Comparison of ENCODE assay signal across 8 mouse cellular contexts in the genomic region with DNA sequence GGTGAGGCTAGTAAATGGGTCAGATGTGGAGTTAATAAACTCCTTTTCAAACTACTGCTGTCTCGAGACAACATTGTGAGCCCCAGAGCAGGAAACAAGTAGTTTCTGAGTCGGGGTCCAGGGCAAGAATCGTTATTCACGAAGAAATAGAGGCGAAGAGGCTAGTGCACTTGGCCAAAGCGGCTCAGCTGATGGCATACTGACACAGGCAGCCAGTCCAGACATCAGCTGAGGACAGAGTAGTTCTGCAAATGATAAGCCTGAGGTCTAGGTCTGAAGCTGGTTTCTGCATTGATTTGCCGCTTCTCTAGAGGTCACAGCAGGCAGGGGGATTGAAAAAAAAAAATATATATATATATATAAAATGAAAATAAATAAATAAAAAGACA. TPM values are rescaled to one million over a fixed set of nuclear protein-coding genes. Genes with fewer than 3 reads are reported as not detected.
DNase-seq lines count a peak whose midpoint lies in the region; ATAC-seq lines count a peak whose summit lies in the region.

No protein-coding gene starts in this region.

- DNase-seq in cerebellum, adult 9-10 months = peak; percentile 36
- DNase-seq in cerebellum, postnatal 4 days (ENCODE audit: low spot score in 2 of 2) = no peak
- DNase-seq in frontal cortex, postnatal 14 days (ENCODE audit: low spot score in 2 of 2) = no peak

- peaks cover 11% of the 10 kb centered on the region for H3K36me3 ChIP-seq in megakaryocyte, embryonic 14.5 days (replicated peaks; ENCODE audit: low read length)
- no peaks in the 10 kb centered on the region for H3K36me3 ChIP-seq in limb, embryonic 13.5 days
- H3K36me3 ChIP-seq in stomach, embryonic 14.5 days (ENCODE audit: control insufficient read depth, insufficient read depth, low read length) = no peaks in the 10 kb centered on the region

- peak overlapping the region; percentile 94 for H3K4me3 ChIP-seq in megakaryocyte, embryonic 14.5 days (replicated peaks)
- peak overlapping the region; percentile 86 for H3K4me3 ChIP-seq in limb, embryonic 13.5 days
- H3K4me3 ChIP-seq in stomach, embryonic 14.5 days (ENCODE audit: low read depth, low read length) = peak overlapping the region; percentile 91

- ATAC-seq in megakaryocyte, adult 5-6 weeks (ENCODE audit: poor library complexity, severe bottlenecking) = no peak
- no peak for ATAC-seq in limb, embryonic 13.5 days (ENCODE audit: low FRiP score, low read depth)
- no peak for ATAC-seq in stomach, embryonic 14.5 days (ENCODE audit: insufficient number of reproducible peaks, insufficient read depth, low FRiP score, low read depth)
- ATAC-seq in monocyte, adult 5-6 weeks (replicated peaks; ENCODE audit: insufficient number of reproducible peaks, low FRiP score, low TSS enrichment, poor library complexity, severe bottlenecking) = no peak

- 74% methylated on average over 7 of the region's 7 CpGs for WGBS in limb, embryonic 13.5 days
- WGBS in stomach, embryonic 14.5 days = 73% methylated on average over 7 of the region's 7 CpGs

- H3K27ac ChIP-seq in limb, embryonic 13.5 days = no peak overlapping the region
- H3K27ac ChIP-seq in stomach, embryonic 14.5 days (ENCODE audit: low read length) = no peak overlapping the region

- H3K9ac ChIP-seq in limb, embryonic 13.5 days = peak overlapping the region; percentile 92
- H3K9ac ChIP-seq in stomach, embryonic 14.5 days (replicated peaks; ENCODE audit: low read depth, low read length) = 0 out of 2 replicates have a peak overlapping the region, but pooled peaks have one; percentile 82

- H3K9me3 ChIP-seq in megakaryocyte, embryonic 14.5 days = no peaks in the 10 kb centered on the region
- H3K9me3 ChIP-seq in limb, embryonic 13.5 days = no peaks in the 10 kb centered on the region
- H3K9me3 ChIP-seq in stomach, embryonic 14.5 days (ENCODE audit: control insufficient read depth, low read depth, low read length) = no peaks in the 10 kb centered on the region

- peaks cover 76% of the 10 kb centered on the region for H3K4me1 ChIP-seq in megakaryocyte, embryonic 14.5 days
- peaks cover 13% of the 10 kb centered on the region for H3K4me1 ChIP-seq in limb, embryonic 13.5 days
- peaks cover 9% of the 10 kb centered on the region for H3K4me1 ChIP-seq in stomach, embryonic 14.5 days (ENCODE audit: control insufficient read depth, insufficient read depth, low read length)

- H3K27me3 ChIP-seq in megakaryocyte, embryonic 14.5 days (replicated peaks) = no peaks in the 10 kb centered on the region
- H3K27me3 ChIP-seq in limb, embryonic 13.5 days = no peaks in the 10 kb centered on the region
- no peaks in the 10 kb centered on the region for H3K27me3 ChIP-seq in stomach, embryonic 14.5 days (ENCODE audit: control insufficient read depth, insufficient read depth, low read length)

- H3K4me2 ChIP-seq in limb, embryonic 13.5 days (replicated peaks) = peak overlapping the region; percentile 96
- peak overlapping the region; percentile 93 for H3K4me2 ChIP-seq in stomach, embryonic 14.5 days (replicated peaks; ENCODE audit: low read depth, low read length)

RNA-seq across cellular contexts. Expression of gene Ttpal, which starts 0.4 kb away (rescaled TPM):
- polyA plus RNA-seq in megakaryocyte, embryonic 14.5 days (2012; ENCODE audit: insufficient read depth, low replicate concordance) = 5.6 and 12.6 TPM in 2 replicates
- 12.6 and 16.6 TPM in 2 replicates for total RNA-seq in megakaryocyte, adult 5-6 weeks (2015)
- 8.8 and 14.4 TPM in 2 replicates for total RNA-seq in megakaryocyte, adult 5-6 weeks (2017)
- polyA plus RNA-seq in limb, embryonic 13.5 days (2015; fragmentation: Nextera tagmentation; extraction: Ambion mirVana) = 40.9 and 45.1 TPM in 2 replicates
- polyA plus RNA-seq in stomach, embryonic 14.5 days (2014; fragmentation: Nextera tagmentation; extraction: Ambion mirVana) = 37.3 and 39.6 TPM in 2 replicates
- total RNA-seq in monocyte, adult 5-6 weeks (2017) = 23.3 to 53.6 TPM (median 28.7 TPM) in 3 replicates

RNA-seq across cellular contexts. Expression of gene Serinc3, which starts 43.2 kb away (rescaled TPM):
- 8.6 and 31.2 TPM in 2 replicates for polyA plus RNA-seq in megakaryocyte, embryonic 14.5 days (2012; ENCODE audit: insufficient read depth, low replicate concordance)
- total RNA-seq in megakaryocyte, adult 5-6 weeks (2015) = 797 and 809 TPM in 2 replicates
- 623 and 641 TPM in 2 replicates for total RNA-seq in megakaryocyte, adult 5-6 weeks (2017)
- 27.8 and 31.2 TPM in 2 replicates for polyA plus RNA-seq in limb, embryonic 13.5 days (2015; fragmentation: Nextera tagmentation; extraction: Ambion mirVana)
- 46.2 and 52.7 TPM in 2 replicates for polyA plus RNA-seq in stomach, embryonic 14.5 days (2014; fragmentation: Nextera tagmentation; extraction: Ambion mirVana)
- 811 to 879 TPM (median 868 TPM) in 3 replicates for total RNA-seq in monocyte, adult 5-6 weeks (2017)

RNA-seq across cellular contexts. Expression of gene Pkig, which starts 56.5 kb away (rescaled TPM):
- 348 and 581 TPM in 2 replicates for polyA plus RNA-seq in megakaryocyte, embryonic 14.5 days (2012; ENCODE audit: insufficient read depth, low replicate concordance)
- total RNA-seq in megakaryocyte, adult 5-6 weeks (2015) = 47.7 and 50.9 TPM in 2 replicates
- 36.8 and 55.2 TPM in 2 replicates for total RNA-seq in megakaryocyte, adult 5-6 weeks (2017)
- 131 and 134 TPM in 2 replicates for polyA plus RNA-seq in limb, embryonic 13.5 days (2015; fragmentation: Nextera tagmentation; extraction: Ambion mirVana)
- polyA plus RNA-seq in stomach, embryonic 14.5 days (2014; fragmentation: Nextera tagmentation; extraction: Ambion mirVana) = 105 and 110 TPM in 2 replicates
- 35.5 to 40.2 TPM (median 39.7 TPM) in 3 replicates for total RNA-seq in monocyte, adult 5-6 weeks (2017)
